Mouse (Mus musculus): ENCODE measurements around the gene Gjb3. TPM values are rescaled to one million over a fixed set of nuclear protein-coding genes. Genes with fewer than 3 reads are reported as not detected.

Gjb3 gene
- 8.0 and 8.2 TPM in 2 replicates for polyA plus RNA-seq (2016; fragmentation: Nextera tagmentation; extraction: Ambion mirVana)

DNA sequence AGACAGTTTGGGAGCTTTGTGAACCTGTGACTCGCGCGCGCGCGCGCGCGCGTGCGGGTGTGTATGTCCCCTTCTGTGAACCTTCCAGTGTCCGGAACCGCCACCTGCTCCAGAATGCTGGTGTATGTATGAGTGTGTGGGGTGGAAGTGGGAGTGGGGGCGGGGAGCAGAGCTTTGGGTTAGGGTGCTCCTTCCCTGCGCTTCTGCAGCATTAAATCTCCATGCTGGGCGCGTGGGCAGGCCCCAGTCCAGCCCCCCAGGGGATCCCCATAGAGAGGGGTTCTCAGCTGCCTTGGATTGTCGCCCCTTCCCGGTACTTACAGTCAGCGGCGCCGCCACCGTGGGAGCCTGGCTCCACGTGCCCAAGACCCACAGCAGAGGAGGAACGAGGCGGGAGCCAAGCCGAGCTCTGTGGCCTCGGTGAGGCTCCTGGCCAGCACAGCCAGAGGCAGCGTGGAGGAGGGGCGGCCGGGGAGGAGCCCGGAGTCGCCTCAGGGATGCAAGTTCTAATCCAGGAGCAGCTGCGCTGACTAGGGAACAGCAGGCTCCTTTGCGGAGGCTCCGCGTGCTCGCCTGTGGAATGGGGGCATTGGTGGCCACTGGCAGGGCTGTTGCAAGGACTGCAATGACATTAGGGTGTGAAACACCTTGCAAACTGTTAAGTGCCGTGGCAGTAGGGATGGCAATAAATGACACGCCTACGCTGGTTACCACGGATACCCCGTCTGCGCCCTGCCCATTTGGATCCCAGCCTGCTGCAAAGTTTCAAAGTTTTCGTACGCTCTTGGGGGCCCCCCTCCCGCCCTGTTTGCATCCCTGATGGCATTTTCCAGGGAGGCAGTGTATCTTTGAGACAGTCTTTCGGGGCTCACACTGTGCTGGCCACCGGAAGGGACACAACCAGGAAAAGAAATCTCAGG, at the start of gene Gjb3:
Gene Gjb3 (minus strand): TSS at position 664 of the 920 bp plus-strand sequence.
- H3K4me3 ChIP-seq = peak within 1 kb of the TSS; percentile 49
- H3K4me1 ChIP-seq = peaks cover 42% of the 10 kb centered on the region
- peak; percentile 52 for DNase-seq (ENCODE audit: low spot score)
- H3K27me3 ChIP-seq (replicated peaks; ENCODE audit: low read depth, poor library complexity, severe bottlenecking) = peaks cover 80% of the 10 kb centered on the region
- no peaks in the 10 kb centered on the region for H3K9me3 ChIP-seq
- H3K27ac ChIP-seq (replicated peaks) = peak within 1 kb of the TSS; percentile 76
- WGBS = 1% methylated on average over 49 of the region's 49 CpGs
- no peaks in the 10 kb centered on the region for H3K36me3 ChIP-seq (replicated peaks)

DNA sequence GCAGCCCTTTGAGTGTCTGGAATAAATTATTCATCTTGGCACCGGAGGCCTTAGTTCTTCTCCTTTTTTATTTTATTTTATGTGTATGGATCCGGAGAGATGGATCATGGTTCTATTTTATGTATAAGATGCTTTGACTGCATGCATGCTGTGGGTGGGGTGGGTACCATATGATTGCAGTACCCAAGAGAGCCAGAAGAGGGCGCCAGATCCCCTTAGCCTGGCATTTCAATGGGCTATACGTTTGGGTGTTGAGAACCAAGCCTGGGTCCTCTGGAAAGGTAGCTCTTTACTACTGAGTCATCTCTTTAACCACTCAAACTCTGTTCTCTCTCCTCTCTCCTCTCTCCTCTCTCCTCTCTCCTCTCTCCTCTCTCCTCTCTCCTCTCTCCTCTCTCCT, 46.7 kb upstream of the Gjb3 start:
- Histone ChIP-seq H3K27me3 (replicated peaks; ENCODE audit: low read depth, poor library complexity, severe bottlenecking) (no peaks in the 10 kb centered on the region), H3K4me3 (no peak overlapping the region), H3K4me1 (0 out of 2 replicates have a peak, but pooled peaks cover 3% of the 10 kb centered on the region), H3K27ac (replicated peaks) (no peak overlapping the region), H3K36me3 (replicated peaks) (no peaks in the 10 kb centered on the region), H3K9me3 (no peaks in the 10 kb centered on the region)
- 32% methylated on average over 4 of the region's 4 CpGs for WGBS
- DNase-seq (ENCODE audit: low spot score) = no peak

DNA sequence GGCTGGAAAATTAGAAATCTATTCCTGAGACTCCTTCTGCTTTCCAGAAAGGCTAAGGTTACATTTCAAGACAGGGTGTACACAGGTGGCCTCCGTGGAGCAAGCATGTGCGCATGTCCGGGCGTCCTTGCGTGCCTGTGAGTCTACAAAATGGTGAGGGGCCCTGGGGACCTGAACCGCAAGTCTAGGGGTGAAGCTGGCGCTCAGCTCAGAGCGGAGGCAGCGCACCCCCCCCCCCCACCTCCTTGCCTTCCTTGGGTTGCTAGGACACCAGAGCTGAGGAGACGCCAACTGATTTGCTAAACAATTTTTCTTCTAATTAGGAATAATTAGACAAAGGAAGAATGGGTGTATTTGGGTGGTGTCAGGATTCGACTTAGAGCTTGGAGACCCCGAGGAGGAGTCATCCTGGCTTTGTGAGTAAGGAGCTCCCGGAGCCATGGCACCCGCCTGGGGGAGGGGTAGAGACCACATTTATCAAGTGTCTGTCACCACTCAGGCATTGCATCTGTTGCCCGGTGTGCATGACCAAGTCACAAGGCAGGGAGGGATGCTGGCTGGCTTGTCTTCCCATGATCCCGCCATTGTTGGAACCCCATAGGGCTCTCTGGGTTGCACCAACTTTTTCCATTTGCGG, 45.0 kb upstream of the Gjb3 start:
- no peaks in the 10 kb centered on the region for H3K36me3 ChIP-seq (replicated peaks)
- no peak overlapping the region for H3K4me3 ChIP-seq
- no peak overlapping the region for H3K27ac ChIP-seq (replicated peaks)
- H3K27me3 ChIP-seq (replicated peaks; ENCODE audit: low read depth, poor library complexity, severe bottlenecking) = no peaks in the 10 kb centered on the region
- DNase-seq (ENCODE audit: low spot score) = no peak
- 0 out of 2 replicates have a peak, but pooled peaks cover 3% of the 10 kb centered on the region for H3K4me1 ChIP-seq
- H3K9me3 ChIP-seq = no peaks in the 10 kb centered on the region
- WGBS = 86% methylated on average over 17 of the region's 17 CpGs

DNA sequence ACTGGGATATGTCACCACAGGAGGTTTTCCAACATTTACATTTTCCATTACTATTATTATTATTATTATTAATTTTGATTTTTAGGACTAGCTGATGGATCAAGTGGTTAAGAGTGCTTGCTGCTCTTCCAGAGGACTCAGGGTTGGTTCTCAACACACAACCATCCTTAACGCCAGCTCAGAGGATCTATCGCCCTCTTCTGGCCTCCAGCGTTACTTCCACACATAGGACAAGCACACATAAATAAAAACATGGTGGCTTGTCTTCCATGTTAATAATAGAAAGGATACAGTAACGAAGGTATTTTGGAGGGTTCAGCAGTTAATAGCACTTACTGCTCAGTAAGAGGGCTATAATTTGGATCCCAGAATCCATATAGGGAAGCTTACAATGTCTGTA, 44.0 kb upstream of the Gjb3 start:
- 79% methylated on average over 4 of the region's 4 CpGs for WGBS

DNA sequence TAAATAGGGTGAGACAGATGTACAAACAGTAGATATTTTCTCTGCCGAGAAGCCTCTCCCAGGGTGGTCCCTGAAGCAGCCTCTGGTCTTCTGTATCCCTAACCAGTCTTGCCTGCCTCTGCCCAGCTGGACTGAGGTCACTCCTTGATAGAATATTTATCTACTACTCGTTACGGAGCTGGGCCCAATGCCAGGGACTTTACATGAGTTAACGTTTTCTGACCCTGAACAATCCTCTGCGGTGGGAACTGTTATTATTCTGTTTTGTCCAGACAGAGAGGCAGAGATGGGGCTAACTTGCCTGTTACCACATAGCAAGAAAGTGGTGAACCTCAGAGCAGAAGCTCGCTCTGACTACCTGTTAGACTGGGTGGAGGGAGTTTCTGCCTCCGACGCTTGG, 42.8 kb upstream of the Gjb3 start:
- H3K4me3 ChIP-seq = no peak overlapping the region
- no peaks in the 10 kb centered on the region for H3K36me3 ChIP-seq (replicated peaks)
- H3K9me3 ChIP-seq = no peaks in the 10 kb centered on the region
- WGBS = 77% methylated on average over 8 of the region's 8 CpGs
- H3K27ac ChIP-seq (replicated peaks) = no peak overlapping the region
- no peak for DNase-seq (ENCODE audit: low spot score)
- peaks cover 7% of the 10 kb centered on the region; the same call in 1 of the 2 replicates for H3K4me1 ChIP-seq
- 0 out of 2 replicates have a peak, but pooled peaks cover 11% of the 10 kb centered on the region for H3K27me3 ChIP-seq (replicated peaks; ENCODE audit: low read depth, poor library complexity, severe bottlenecking)

More for the DNA sequence above, 44.0 kb upstream of the Gjb3 start:
- no peak overlapping the region for H3K27ac ChIP-seq (replicated peaks)
- no peaks in the 10 kb centered on the region for H3K9me3 ChIP-seq
- H3K4me1 ChIP-seq = 0 out of 2 replicates have a peak, but pooled peaks cover 3% of the 10 kb centered on the region
- DNase-seq (ENCODE audit: low spot score) = no peak
- no peak overlapping the region for H3K4me3 ChIP-seq
- H3K36me3 ChIP-seq (replicated peaks) = no peaks in the 10 kb centered on the region
- H3K27me3 ChIP-seq (replicated peaks; ENCODE audit: low read depth, poor library complexity, severe bottlenecking) = no peaks in the 10 kb centered on the region

DNA sequence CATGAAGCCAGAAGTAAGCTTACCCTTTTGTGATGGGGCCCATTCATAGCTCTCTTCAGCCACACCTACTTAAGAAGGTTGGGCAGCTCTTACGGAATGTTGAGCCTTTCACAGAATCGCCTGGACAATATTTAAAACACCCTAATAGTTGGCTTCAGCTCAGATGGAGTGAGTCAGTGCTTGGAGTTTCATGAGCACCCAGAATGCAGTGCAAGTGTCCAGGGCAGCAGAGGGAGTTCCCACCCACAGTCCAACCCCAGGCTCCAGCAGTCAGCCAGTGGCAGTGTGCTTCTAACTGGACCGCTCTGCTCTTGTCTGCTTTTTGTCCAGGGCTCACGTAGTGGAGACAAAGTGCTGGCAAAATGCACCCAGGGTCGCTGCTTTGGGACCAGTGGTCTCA, 40.9 kb upstream of the Gjb3 start:
- H3K36me3 ChIP-seq (replicated peaks) = no peaks in the 10 kb centered on the region
- 0 out of 2 replicates have a peak, but pooled peaks cover 12% of the 10 kb centered on the region for H3K27me3 ChIP-seq (replicated peaks; ENCODE audit: low read depth, poor library complexity, severe bottlenecking)
- peaks cover 9% of the 10 kb centered on the region; the same call in 1 of the 2 replicates for H3K4me1 ChIP-seq
- H3K9me3 ChIP-seq = no peaks in the 10 kb centered on the region
- no peak overlapping the region for H3K4me3 ChIP-seq
- H3K27ac ChIP-seq (replicated peaks) = no peak overlapping the region
- DNase-seq (ENCODE audit: low spot score) = no peak
- WGBS = 76% methylated on average over 5 of the region's 5 CpGs

DNA sequence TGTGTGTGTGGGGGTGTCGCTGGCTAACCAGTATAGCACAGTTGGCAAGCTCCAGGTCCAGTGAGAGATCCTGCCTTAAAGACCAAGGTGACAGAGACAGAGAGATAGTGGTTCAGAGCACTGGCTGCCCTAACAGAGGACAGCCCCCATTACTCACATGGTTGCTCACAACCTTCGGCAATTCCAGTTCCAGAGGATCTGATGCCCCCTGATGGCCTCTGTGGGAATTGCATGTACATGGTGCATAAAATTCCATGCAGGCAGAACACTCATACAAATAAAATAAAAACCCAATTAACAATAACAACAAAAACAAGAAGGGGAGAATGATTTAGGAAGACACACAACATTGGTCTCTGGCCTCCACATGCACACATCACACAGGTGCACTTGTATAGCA, 39.8 kb upstream of the Gjb3 start:
- H3K27ac ChIP-seq (replicated peaks) = no peak overlapping the region
- H3K4me1 ChIP-seq = peaks cover 16% of the 10 kb centered on the region
- no peaks in the 10 kb centered on the region for H3K36me3 ChIP-seq (replicated peaks)
- no peak overlapping the region for H3K4me3 ChIP-seq
- H3K27me3 ChIP-seq (replicated peaks; ENCODE audit: low read depth, poor library complexity, severe bottlenecking) = peaks cover 16% of the 10 kb centered on the region
- peak; percentile 47 for DNase-seq (ENCODE audit: low spot score)
- WGBS = 55% methylated on average over 2 of the region's 2 CpGs
- no peaks in the 10 kb centered on the region for H3K9me3 ChIP-seq

DNA sequence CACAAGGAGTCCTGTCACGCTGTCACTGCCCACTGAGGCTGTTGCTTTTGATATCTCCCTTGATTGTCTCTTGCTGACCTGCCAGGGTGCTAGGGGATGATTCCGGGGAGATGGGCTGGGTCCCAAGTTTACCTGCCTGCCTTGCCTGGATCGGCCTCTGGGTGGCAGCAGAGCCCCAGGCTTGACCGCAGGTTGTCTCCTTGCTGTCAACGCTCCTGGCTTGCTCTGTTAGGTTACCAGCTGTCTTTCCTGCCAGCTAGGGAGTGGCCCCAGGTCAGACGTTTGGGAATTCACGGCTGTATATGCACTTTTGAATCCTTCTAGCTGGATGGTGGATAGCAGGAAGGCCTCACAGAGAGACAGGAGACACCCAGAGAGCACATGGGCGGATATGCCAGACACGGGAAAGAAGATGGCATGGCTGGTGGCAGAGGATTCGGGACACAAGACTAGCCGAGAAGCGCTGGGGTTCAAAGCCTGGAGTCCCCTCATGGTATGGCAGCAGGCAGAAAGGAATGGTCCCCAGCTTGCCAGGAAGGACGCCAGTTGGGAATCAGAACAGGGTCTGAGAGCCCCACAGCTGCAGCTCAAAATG, 37.8 kb upstream of the Gjb3 start:
- peaks cover 23% of the 10 kb centered on the region for H3K4me1 ChIP-seq
- H3K36me3 ChIP-seq (replicated peaks) = no peaks in the 10 kb centered on the region
- no peaks in the 10 kb centered on the region for H3K9me3 ChIP-seq
- DNase-seq (ENCODE audit: low spot score) = peak; percentile 80
- H3K27me3 ChIP-seq (replicated peaks; ENCODE audit: low read depth, poor library complexity, severe bottlenecking) = peaks cover 20% of the 10 kb centered on the region
- WGBS = 37% methylated on average over 13 of the region's 13 CpGs
- no peak overlapping the region for H3K4me3 ChIP-seq
- H3K27ac ChIP-seq (replicated peaks) = no peak overlapping the region

DNA sequence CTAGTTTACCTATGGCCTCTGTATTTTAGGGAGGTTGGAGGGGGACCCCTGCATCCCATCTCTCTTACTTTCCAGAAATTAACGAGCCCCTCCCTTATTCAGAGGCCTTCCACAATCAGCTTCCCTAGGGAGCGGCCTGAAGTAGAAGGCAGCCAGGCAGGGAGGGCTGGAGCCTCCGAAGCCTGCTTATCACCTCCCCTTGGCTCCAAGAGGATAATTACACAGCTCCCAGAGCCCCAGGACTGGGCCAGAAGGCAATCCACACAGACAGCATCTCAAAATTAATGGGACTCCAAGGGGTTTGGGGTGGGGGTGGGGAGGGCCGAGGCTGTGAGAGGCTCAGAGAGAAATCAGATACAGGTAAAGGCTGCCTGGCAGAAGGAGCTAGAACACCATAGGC, 35.2 kb upstream of the Gjb3 start:
- peak overlapping the region; percentile 48 for H3K27ac ChIP-seq (replicated peaks)
- H3K4me1 ChIP-seq = peaks cover 23% of the 10 kb centered on the region
- H3K4me3 ChIP-seq = no peak overlapping the region
- H3K36me3 ChIP-seq (replicated peaks) = no peaks in the 10 kb centered on the region
- DNase-seq (ENCODE audit: low spot score) = no peak
- 22% methylated on average over 4 of the region's 4 CpGs for WGBS
- no peaks in the 10 kb centered on the region for H3K9me3 ChIP-seq
- H3K27me3 ChIP-seq (replicated peaks; ENCODE audit: low read depth, poor library complexity, severe bottlenecking) = peaks cover 20% of the 10 kb centered on the region

DNA sequence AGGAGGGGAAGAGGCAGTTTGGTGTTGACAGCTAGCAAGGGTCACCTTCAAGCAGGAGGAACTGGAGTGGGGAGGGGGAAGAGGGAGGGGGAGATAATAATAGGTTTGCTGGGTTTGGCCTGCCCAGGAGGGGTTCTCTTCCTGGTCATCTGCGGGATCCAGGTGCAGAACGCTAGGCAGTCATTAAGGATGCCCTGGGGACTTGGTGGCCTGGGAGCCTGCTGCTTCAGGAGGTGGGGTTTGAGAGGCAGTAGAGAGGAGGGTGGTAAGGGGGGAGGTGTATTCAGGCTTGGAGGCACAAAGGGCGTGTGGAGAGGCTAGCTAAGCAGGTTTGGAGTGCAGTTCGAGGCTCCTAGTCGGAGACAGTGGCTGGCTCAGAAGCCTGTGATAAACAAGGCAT, 34.8 kb upstream of the Gjb3 start:
- no peaks in the 10 kb centered on the region for H3K9me3 ChIP-seq
- no peak overlapping the region for H3K4me3 ChIP-seq
- H3K4me1 ChIP-seq = peaks cover 23% of the 10 kb centered on the region
- no peak for DNase-seq (ENCODE audit: low spot score)
- peak overlapping the region; percentile 48; the same call in 1 of the 2 replicates for H3K27ac ChIP-seq (replicated peaks)
- WGBS = 15% methylated on average over 5 of the region's 5 CpGs
- no peaks in the 10 kb centered on the region for H3K36me3 ChIP-seq (replicated peaks)
- peaks cover 20% of the 10 kb centered on the region for H3K27me3 ChIP-seq (replicated peaks; ENCODE audit: low read depth, poor library complexity, severe bottlenecking)

DNA sequence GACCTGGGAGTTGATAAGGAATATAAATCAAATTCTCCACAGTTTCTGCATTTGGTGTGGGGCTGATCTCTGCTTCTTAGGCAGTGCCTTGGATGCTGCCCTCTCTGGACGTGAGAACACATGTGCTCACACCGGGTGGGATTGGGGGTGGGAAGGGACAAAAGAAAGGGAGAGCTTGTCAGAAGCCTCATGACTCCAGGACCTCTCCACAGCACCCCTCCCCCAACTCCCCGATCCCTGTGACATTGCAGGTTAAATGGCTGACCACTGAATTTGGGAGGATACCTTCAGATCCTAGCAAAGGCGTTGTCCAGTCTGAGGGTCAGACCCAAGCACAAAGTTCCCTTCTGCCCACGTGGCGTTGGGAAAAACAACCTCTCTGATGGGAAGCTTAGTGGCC, 33.8 kb upstream of the Gjb3 start:
- H3K4me1 ChIP-seq = peaks cover 29% of the 10 kb centered on the region
- H3K27me3 ChIP-seq (replicated peaks; ENCODE audit: low read depth, poor library complexity, severe bottlenecking) = peaks cover 22% of the 10 kb centered on the region
- no peaks in the 10 kb centered on the region for H3K36me3 ChIP-seq (replicated peaks)
- DNase-seq (ENCODE audit: low spot score) = no peak
- no peaks in the 10 kb centered on the region for H3K9me3 ChIP-seq
- H3K27ac ChIP-seq (replicated peaks) = no peak overlapping the region
- WGBS = 59% methylated on average over 6 of the region's 6 CpGs
- no peak overlapping the region for H3K4me3 ChIP-seq

DNA sequence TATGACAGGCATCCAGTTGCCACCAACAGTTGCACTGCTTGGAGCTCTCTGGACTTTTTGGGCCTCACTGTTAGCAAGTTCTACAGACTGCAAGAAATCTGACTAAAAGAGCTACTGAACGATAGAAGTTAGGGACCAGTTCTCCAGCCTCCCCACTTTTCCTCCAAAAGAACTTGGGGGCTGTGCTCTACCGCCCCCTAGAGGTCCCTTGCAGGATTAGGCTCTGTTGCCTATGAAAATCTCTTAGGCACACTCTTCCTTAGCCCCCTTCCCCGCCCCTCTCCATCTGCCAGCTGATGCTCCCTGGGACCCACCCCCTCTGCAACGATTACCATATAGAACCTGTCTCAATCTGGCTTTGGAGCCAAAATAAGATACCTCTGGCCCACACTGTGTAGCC, 32.7 kb upstream of the Gjb3 start:
- Histone ChIP-seq H3K4me3 (no peak overlapping the region), H3K27ac (replicated peaks) (no peak overlapping the region), H3K4me1 (peaks cover 28% of the 10 kb centered on the region), H3K36me3 (replicated peaks) (no peaks in the 10 kb centered on the region), H3K9me3 (no peaks in the 10 kb centered on the region), H3K27me3 (replicated peaks; ENCODE audit: low read depth, poor library complexity, severe bottlenecking) (peaks cover 22% of the 10 kb centered on the region)
- whole genome bisulfite sequencing = 68% methylated on average over 4 of the region's 4 CpGs
- no peak for DNase-seq (ENCODE audit: low spot score)

Data from embryonic facial prominence, embryonic 10.5 days (tissue).